Mouse (Mus musculus): Measurements from ENCODE around the gene Thrb. TPM values are rescaled to one million over a fixed set of nuclear protein-coding genes. Genes with fewer than 3 reads are reported as not detected.
"Not testable (repeated sequence)": the region's sequence is repeated elsewhere in the genome, so short reads cannot be mapped to it uniquely, and the experiment has no call there.

The Thrb gene
- polyA plus RNA-seq, 1 experiment: 11.8 TPM

DNA sequence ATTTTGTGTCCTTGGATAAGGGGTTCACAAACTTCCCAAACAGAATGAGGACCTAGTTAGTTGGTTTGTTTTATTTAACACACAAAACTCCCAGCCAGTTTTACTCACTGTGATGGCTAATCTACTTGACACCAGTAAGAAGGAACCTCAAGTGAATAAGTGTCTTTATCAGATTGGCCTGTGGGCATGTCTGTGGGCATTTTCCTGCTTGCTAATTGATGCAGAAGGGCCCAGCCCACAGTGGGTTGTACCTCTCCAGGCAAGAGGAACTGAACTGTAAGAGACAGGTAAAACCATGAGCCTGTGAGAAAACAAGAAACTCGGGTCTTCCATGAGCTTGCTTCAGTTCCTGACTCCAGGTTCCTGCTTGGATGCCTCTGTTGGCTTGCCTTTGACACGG is 215.9 kb downstream of the Thrb start:
- DNase-seq (ENCODE audit: low spot score): no peak

DNA sequence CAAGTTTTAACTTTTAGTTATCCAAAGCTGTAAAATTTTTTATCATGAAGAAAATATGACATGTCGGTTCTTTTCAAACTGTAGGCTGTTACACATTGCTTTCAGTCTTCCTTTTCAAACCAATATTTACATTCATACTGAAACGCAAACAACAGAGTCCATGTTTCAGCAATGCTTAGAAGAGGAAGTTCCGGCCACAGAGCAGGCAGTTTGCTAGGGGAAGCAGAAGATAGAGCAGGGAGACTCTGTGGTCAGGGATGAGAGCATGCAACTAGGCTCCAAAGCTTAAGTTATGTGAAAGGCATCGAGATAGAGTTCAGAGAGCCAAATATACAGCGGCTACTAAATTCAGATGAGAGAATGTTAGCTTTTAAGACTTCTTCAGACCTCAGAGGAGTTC is 219.4 kb downstream of the Thrb start:
- DNase-seq (ENCODE audit: low spot score): no peak

DNA sequence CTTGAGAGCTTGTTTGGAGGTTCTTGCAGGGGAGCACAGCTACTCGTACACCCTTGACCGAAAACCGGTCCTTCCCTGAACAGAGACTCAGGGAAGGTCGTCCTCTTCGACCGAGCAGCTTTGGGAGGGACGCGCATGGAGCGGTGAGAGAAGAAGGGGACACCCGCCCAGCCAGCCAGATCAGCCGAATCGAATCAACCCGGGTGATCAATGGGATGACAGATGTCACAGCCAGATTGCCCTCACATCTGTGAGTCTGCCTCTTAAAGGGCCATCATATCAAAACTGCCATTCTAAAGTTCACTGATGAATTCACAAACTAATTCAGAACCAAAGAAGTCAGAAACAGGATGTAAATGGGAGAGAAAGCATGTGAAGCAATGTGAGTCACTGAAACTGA is 224.8 kb downstream of the Thrb start:
- DNase-seq (ENCODE audit: low spot score): no peak

DNA sequence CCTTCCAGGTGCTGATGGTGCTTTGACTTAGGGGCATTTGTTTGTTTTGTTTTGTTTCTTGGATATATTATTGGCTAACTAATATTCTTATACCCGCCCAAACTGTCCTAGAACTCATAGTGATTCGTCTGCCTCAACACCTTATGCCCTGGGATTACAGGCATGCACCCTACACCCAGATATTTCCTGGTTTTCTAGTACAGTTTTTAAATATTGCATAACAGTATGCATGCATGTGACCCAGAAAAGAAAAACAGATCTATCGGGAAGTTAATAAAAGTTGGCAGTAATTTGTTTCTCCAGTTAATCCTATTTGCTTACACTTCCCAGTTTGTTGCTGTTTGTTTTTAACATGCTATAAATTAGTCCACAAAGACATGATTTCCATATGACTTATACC is 225.3 kb downstream of the Thrb start:
- no peak for DNase-seq (ENCODE audit: low spot score)

DNA sequence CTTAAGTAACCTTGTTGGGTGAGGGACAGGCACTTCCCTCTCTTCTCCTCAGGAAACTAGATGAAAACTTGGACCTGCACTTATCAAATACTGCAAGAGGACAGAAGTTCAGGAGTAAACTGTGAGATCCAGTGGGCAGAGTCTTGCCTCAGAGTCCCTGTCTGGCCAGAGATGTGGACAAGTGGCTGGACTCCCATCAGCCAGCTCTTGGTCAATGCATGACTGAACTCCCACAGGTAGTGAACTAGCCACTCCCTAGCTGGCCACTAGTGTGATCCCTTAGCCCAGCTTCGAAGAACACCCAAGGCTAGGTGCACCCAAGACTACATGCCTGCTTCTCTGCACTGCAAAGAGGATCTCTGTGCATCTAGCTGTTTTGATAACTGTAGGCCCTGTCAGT is 234.7 kb downstream of the Thrb start:
- no peak for DNase-seq (ENCODE audit: low spot score)

DNA sequence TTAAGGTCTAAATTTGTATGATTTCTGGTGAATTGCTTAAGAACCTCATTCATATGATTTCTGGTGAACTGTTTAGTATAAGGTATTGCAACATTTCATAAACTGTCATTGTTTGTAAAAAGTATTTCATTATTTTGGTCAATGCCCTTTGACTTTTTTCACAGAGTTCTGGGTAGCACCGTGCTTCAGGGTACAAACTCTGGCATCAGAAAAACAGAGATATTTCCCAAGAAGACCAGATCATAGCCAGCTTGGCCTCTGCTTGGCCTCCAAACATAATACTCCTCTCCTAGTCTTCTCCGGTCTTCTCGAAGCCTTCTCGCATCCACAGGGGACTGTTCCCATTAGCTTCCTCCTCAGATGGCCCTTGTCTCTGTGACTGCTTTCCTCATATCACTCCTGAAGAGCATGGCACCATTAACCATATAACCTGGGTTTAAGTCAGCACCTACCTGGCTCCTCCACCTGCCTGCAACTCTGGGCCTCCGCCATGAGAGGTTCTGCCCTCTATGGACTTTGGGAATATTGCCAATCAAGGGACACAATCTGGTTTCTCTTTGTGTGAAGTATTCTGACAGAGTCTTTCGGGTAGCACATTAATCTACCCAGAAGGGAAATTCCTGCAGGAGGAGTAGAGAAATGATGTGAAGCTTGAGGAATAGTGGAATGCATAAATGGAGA is 239.8 kb downstream of the Thrb start:
- DNase-seq (ENCODE audit: low spot score): no peak

DNA sequence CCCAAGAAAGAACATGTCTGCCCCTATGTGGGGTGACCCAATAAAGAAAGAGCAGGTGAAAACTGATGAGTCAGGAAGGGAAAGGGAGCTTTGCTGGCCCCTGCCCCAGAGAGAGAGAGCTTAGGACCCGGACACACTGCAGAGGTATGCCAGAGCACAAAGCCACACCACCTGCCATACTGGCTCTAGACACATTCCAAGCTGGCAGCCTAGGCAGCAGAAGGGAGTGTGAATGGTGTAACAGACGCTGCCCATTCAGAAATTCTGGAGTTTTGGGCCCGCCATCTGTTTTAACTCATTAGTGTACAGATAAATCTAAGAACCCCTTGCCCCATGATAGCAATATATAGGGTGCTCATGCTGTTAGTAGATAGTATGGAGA is 240.3 kb downstream of the Thrb start:
- DNase-seq (ENCODE audit: low spot score): no peak

DNA sequence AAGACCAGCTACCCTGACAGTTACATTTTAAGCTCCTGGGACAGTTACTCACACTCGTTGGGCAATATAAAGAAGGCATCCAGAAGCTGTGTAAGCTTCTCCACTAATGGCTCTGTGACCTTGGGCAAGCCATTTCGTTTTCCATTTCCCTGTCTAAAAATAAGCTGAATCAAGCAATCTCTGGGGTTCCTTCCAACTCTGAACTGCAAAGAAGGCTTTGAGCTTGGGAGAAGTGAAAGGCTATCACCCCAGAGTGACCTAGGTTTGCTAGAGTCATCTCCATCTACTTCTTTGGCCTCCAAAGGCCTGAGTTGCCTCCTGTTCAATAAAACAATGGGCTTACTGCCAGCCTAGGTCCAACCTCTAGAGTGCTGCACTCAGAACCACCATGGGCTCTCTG is 242.4 kb downstream of the Thrb start:
- no peak for DNase-seq (ENCODE audit: low spot score)

DNA sequence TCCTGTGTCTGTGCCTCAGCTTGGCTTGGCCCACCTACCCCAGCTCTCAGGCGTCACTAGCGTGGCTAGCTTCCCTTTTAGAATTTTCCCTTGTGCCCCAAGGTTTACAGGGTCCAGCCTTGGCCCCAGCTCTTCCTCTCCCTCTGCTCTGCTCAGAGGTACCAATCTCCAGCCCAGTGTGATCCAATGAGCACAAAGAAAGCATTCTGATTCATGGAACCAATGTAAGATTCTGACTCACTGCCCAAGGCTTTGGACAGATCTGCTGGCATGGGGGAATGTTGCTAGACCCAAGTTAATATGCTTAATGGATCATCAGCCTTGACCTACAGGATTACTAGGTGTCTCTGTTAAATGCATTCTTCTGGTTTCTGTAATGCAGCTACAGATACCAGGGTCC is 243.1 kb downstream of the Thrb start:
- no peak for DNase-seq (ENCODE audit: low spot score)

DNA sequence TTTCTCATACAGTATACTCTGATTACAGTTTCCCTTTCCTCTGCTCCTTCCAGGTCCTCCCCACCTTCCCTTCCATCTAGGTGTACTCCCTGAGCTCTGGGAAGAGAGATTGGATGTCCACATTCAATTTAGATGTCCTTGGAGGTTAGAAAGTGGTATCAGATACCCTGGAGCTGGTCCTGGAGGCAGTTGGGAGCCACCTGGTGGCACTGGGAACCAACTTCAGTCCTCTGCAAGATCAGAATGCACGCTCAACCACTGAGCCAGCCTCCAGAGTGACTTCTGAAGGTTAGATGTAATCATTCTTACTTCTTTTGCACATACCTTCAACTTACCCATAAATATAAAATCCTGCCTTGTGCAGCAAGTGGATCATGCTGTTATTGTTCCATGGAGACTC is 244.5 kb downstream of the Thrb start:
- DNase-seq (ENCODE audit: low spot score): no peak

DNA sequence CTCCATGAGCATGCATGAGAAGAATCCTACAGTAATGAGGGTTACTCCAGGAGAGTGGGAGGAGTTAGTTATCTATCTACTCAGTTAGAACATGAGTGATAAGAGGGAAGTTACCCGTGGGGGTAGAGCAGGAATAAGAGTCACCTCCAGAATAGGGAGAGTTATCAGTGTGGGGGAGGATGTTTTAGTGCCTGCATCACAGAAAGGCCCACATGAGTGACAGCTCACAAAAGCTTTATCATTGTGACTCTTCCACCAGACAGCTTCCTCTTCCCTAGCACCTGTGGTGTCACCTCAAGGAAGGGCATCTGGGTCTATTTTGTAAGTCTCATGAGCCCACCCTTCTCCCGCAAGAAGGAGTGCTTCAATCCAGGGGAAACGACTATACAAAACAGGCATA is 245.6 kb downstream of the Thrb start:
- no peak for DNase-seq (ENCODE audit: low spot score)

DNA sequence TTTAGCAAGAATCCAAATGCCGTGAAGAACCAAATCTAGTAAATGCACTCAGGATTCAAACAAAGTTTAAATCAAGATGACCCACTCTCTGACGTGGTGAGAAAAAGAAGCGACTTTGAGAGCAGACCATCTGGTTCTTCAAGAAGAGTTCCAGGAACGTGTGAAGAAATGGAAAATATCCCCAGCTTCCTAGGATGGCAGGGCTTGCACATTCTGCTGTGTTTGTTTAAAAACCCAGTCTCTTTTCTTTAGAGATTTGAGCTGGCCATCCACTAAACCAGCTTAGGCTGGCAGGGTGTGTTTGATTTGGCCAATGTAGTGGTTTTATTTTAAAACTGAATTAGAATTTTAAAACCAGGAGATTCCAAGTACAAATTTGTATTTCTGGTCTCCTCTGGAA is 246.9 kb downstream of the Thrb start:
- no peak for DNase-seq (ENCODE audit: low spot score)

DNA sequence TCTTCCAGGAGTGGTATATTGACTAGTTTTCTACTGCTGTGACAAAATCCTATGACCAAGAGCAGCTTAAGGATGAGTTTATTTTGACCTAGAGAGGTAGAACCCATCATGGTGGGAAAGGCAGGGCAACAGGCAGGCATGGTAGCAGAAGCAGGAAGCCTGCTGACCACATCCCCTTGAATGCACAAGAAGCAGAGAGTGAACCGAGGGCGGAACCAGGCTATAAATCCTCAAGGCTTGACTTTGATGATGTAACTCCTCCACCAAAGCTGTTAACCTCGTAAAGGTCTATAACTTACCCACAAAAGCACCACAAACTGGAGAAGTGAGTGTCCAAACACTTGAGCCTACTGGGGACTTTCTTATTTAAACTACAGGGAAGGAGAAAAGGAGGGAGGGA is 251.1 kb downstream of the Thrb start:
- no peak for DNase-seq (ENCODE audit: low spot score)

DNA sequence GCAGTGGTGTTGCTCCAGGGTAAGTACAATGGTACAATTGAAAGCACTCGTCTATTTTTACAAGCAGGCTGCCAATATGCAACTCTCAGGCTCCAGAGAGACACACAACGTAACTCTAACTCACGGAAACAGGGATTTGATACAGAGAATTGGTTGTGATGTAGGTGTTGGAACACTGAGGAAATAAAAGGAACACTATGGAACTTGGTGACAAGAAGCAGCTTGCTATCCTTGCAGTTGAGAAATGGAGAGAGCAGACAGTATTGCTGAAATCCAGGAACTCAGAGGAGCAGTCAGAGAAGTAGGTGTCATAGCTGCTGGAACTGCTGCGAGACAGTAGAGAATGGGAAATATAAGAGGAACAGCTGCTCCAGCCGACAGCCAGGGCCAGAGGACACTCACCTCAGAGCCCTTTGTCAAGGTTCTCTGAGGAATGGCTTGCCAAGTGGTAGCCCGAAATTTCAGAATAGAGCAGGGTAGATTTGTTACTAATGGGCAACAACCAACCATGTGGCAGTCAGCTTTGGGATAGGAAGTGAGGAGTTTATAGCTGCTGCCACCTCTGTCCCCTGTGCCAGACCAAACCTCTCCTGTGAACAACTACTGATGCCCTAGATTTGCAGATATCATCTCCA is 252.6 kb downstream of the Thrb start:
- DNase-seq (ENCODE audit: low spot score): no peak

DNA sequence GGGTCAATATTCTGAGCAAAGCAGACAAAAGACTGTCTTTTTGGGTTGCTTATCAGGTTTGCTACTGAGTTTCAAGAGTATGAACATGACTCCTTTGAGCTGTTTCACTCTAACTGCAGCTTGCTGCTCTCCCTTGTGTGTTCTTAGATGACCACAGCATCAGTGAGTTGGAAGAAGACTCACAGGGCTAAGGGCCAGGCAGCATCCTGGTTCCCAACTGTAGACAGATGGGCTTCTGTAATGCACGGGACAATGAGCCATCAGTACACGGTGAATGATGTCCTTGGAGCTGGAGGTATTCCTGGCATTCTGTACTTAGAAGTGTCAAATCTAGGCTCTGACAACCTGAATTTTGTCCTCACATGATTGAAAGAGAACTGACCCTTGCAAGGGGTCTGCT is 255.5 kb downstream of the Thrb start:
- DNase-seq (ENCODE audit: low spot score): no peak

DNA sequence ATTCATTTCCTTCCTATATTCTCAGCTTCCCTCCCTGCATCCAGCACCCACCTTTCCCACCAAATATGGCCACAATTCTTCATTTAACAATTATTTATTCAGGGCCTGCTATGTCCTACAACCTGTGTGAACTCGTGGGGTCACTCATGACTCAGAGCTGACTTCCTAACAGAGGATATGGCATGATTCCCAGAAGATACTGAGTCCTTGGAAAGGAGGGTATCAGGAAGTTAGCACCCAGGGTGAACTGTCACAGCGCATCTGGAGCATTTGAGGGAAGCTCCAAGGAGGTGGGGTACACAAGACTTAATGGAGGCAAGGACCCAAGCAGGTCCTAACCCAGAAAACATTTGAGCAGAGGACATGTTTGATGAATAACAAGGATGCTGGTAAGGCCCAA is 256.6 kb downstream of the Thrb start:
- DNase-seq (ENCODE audit: low spot score): no peak

DNA sequence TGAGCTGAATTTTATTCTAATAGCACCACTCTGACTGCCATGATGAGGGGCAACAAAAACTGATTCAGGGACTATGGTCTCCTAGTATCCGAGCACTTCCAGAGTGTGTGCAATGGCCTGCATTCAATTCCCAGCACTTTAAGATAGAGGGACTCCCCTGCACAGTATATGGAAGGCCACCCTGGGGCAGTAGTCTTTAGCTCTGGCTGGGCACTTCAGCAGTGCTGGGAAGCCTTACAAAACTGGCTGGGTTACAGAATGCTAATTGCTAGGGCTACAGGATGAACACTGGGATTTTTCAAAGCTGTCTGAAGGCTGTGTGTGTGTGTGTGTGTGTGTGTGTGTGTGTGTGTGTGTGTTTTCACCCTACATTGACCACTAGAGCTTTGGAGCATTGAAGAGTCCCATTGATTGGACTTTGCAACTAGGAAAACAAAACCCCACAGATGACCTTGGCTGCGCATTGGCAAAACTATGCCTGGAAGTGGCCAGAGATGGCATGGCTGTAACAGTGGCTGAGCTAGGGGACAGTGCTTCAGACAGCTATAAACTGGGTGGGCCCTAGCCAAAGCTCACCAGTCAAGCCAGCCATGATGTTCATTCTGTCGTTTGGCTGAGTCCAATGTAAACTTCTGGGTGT is 257.2 kb downstream of the Thrb start:
- DNase-seq (ENCODE audit: low spot score): no peak

DNA sequence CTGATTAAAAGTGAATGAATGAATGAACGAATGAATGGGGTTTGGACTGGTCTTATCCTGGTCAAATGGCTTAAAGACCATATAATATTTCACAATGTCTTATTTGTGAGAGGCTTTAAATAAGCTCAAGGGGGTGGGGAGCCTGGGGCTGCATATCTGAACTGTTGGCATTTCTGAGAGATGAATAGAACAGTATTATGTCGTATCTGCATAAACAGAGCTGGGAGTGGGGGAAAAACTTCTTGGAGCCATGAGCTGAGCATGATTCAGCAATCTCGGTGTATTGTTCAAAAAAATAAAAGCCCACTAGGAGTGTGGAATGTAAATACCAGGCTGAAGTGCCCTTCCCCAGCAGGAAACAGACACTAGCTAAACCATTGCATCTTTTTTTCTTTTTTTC is 257.8 kb downstream of the Thrb start:
- DNase-seq (ENCODE audit: low spot score): no peak

DNA sequence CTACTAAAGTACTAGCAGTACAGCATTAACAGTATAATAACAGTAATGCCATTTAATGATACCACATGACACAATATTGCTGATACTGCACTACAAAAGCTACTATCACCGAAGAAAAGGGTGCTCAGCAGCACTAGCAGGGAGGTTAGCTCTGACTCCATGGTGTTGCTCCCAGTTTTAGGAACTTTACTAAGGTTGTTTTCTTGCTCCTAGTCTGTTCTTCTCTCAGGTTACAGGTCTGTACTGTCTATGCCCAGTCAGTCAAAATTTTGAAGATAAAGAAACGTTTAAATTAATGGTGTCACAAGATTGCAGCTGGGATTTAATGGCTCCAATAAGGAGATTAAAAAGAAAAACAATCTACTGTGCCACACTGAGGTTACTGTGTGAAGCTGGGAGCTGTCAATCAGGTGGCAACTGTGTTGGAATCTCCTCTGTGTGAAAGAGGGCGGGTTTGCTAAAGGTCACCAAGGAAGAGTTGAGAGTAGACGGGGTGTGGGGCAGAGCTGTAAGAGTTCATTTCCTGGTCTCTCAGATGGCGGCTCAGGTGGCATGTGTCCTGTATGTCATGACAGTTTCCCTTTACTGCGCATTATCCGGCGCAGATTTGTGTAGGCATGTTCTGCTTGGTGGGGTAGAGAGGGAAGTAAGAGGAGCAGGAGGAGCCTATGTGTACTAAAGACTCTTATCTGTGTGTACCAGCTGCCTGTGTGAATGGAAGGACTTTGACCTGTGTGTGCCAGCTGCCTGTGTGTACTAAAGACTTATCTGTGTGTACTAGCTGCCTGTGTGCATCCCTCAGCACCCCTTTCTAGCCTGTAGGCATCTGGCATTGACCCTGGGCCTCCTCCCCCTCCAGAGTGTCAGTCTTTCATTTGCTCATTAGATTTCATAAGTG is 263.0 kb downstream of the Thrb start:
- no peak for DNase-seq (ENCODE audit: low spot score)

DNA sequence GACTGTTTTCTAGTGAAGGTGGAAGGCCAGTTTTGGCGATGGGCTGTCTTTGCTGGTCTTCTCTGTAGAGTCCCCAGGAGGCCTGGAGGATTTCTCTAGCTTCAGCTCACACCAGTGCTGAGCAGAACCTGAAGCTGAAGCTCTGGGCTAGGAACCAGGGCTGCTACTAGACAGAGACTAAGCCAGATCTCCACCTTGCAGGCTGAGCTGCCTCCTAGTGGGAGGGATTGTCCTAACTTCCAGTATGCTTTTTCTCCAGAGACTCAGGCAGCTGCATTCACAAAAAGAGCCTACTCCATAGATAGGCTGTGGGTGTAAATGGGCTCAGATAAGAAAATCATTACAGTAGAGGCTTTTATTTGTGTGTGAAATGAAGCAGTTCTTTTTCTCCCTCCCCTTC is 267.4 kb downstream of the Thrb start:
- no peak for DNase-seq (ENCODE audit: low spot score)

DNA sequence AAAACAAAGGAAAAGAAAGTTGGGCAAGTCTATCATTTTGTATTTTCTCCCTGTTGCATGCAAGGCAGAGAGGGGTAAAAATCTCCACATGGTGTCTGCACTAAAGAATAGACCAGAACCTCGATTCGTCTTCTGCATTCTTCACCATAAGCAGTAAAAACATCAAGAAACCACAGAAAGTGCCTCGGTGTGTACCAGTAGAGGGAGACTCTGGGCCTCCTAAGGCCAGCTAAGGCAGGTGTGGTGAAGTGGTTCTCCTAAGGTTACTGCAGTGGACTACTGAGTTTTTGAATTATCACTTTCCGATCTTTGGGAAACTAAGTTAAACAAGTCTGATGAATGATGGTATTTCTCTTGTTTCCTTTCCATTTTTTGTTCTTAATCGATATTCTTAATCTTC is 269.5 kb downstream of the Thrb start:
- DNase-seq (ENCODE audit: low spot score): no peak

DNA sequence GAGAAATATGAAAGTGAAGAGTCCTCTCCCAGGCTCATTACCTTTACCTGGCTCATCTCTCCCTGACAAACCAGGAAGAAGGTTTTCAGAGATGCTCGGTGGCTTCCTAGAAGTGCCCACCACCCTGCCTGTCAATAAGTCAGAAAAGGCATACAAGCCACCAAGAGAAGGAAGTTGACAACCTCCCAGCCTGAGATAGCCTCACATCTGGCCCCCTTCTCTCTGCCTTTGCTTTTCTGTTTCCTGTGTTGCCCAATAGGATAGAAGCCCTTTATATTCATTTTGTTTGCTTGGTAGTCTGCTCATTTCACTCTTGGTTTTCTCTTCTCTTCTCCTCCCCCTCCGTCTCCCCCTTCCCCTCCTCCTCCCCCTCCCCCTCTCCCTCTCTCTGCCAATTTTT is 273.4 kb downstream of the Thrb start:
- DNase-seq (ENCODE audit: low spot score): no peak

DNA sequence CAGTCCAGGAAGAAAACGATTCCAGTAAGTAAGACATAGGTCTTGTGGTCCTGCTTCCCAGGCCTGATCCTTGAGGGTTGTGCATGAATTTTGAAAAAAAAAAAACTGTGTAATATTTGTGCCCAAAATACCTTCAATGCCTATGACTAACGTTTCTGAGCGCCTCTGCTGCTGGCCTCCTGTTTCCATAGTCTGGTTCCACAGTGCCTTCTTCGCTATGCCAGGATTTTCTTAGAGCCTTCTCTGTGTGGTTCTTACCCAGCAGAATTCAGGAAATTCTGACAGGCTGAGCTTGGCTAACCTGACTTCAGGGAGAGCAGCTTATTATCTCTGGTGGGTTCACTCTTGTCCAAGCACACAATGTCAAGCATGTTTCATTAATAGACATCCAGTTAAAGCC is 274.7 kb downstream of the Thrb start:
- DNase-seq (ENCODE audit: low spot score): not testable (repeated sequence)

All from urinary bladder, adult 2 months (tissue).